Mouse (Mus musculus): ENCODE measurements at regions not wholly inside any gene's neighbourhood (a gene's known extent, or its start where the extent isn't known, plus 50 kb on each side); places are given as distances from the start of the nearest gene placed in this dataset.
"Not testable (repeated sequence)": the region's sequence is repeated elsewhere in the genome, so short reads cannot be mapped to it uniquely, and the experiment has no call there.

- Histone ChIP-seq H3K4me3 (ENCODE audit: insufficient read depth, poor library complexity, severe bottlenecking) (no peak overlapping the region), H3ac (ENCODE audit: control insufficient read depth, insufficient read length, low read depth) (no peak overlapping the region), H3K79me3 (ENCODE audit: low read depth) (no peaks in the 10 kb centered on the region), H3K27me3 (ENCODE audit: control insufficient read depth, insufficient read depth, insufficient read length) (no peaks in the 10 kb centered on the region), H3K79me2 (ENCODE audit: control insufficient read depth, insufficient read depth) (no peaks in the 10 kb centered on the region), H3K36me3 (ENCODE audit: control insufficient read depth, insufficient read depth) (no peaks in the 10 kb centered on the region)
- TF ChIP-seq CTCF (IDR thresholded peaks at IDR 0.05; ENCODE audit: control insufficient read depth, insufficient read depth, insufficient read length) (no peak), USF1 (IDR thresholded peaks at IDR 0.05; ENCODE audit: low read depth) (no peak), MAX (IDR thresholded peaks at IDR 0.05) (no peak), FOSL1 (IDR thresholded peaks at IDR 0.05; ENCODE audit: insufficient read depth, low read length, poor library complexity, severe bottlenecking) (no peak), CEBPB (IDR thresholded peaks at IDR 0.05; ENCODE audit: low read depth) (no peak), MYOD1 (IDR thresholded peaks at IDR 0.05; ENCODE audit: control insufficient read depth, insufficient read length, low read depth) (no peak), MYOG (IDR thresholded peaks at IDR 0.05; ENCODE audit: control insufficient read depth, extremely low read depth, insufficient read length) (no peak)
These were observed 107.5 kb upstream of the Rnf152 start for GRCm38 (mm10) chr1:105463819-105464614.

GRCm38 (mm10) chr1:105462695-105463094 is 106.2 kb upstream of the Rnf152 start:
- TF ChIP-seq USF1 (IDR thresholded peaks at IDR 0.05; ENCODE audit: low read depth), result no peak
- no peak for TF ChIP-seq CTCF (IDR thresholded peaks at IDR 0.05; ENCODE audit: control insufficient read depth, insufficient read depth, insufficient read length)
- no peak for TF ChIP-seq MYOD1 (IDR thresholded peaks at IDR 0.05; ENCODE audit: control insufficient read depth, insufficient read length, low read depth)
- TF ChIP-seq MYOG (IDR thresholded peaks at IDR 0.05; ENCODE audit: control insufficient read depth, extremely low read depth, insufficient read length), result no peak
- TF ChIP-seq FOSL1 (IDR thresholded peaks at IDR 0.05; ENCODE audit: insufficient read depth, low read length, poor library complexity, severe bottlenecking), result no peak
- no peak for TF ChIP-seq MAX (IDR thresholded peaks at IDR 0.05)
- TF ChIP-seq CEBPB (IDR thresholded peaks at IDR 0.05; ENCODE audit: low read depth), result no peak
- Histone ChIP-seq H3K4me3 (ENCODE audit: insufficient read depth, poor library complexity, severe bottlenecking) (no peak overlapping the region), H3ac (ENCODE audit: control insufficient read depth, insufficient read length, low read depth) (no peak overlapping the region), H3K79me3 (ENCODE audit: low read depth) (no peaks in the 10 kb centered on the region), H3K27me3 (ENCODE audit: control insufficient read depth, insufficient read depth, insufficient read length) (no peaks in the 10 kb centered on the region), H3K36me3 (ENCODE audit: control insufficient read depth, insufficient read depth) (no peaks in the 10 kb centered on the region), H3K79me2 (ENCODE audit: control insufficient read depth, insufficient read depth) (no peaks in the 10 kb centered on the region)

- not testable (repeated sequence) for H3K79me3 ChIP-seq (ENCODE audit: low read depth); H3K27me3 ChIP-seq (ENCODE audit: control insufficient read depth, insufficient read depth, insufficient read length); H3ac ChIP-seq (ENCODE audit: control insufficient read depth, insufficient read length, low read depth); H3K79me2 ChIP-seq (ENCODE audit: control insufficient read depth, insufficient read depth); H3K36me3 ChIP-seq (ENCODE audit: control insufficient read depth, insufficient read depth); H3K4me3 ChIP-seq (ENCODE audit: insufficient read depth, poor library complexity, severe bottlenecking)
These were observed 99.3 kb upstream of the Rnf152 start for GRCm38 (mm10) chr1:105455783-105456182.

DNA sequence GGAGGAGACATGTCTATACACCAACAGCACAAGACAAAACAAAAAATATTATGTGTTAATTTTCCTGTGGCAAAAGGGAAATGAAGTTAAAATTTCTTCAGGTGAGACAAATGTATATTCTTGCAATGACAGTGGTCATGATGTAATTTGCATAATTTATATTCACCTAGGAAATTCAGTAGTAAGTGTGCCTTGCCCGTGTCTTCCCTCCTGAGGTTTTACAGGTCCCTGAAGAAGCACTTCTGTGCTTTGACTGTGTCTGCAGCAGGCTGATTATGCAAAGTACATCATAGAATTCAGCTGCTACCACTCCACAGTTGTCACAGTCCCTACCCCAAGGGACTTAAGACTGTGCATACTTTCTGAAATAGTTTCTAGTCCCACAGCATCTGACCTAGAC is 98.2 kb upstream of the Rnf152 start:
- Histone ChIP-seq H3ac (ENCODE audit: control insufficient read depth, insufficient read length, low read depth) (no peak overlapping the region), H3K27me3 (ENCODE audit: control insufficient read depth, insufficient read depth, insufficient read length) (no peaks in the 10 kb centered on the region), H3K4me3 (ENCODE audit: insufficient read depth, poor library complexity, severe bottlenecking) (no peak overlapping the region), H3K79me3 (ENCODE audit: low read depth) (no peaks in the 10 kb centered on the region), H3K36me3 (ENCODE audit: control insufficient read depth, insufficient read depth) (no peaks in the 10 kb centered on the region), H3K79me2 (ENCODE audit: control insufficient read depth, insufficient read depth) (no peaks in the 10 kb centered on the region)
- TF ChIP-seq MYOD1 (IDR thresholded peaks at IDR 0.05; ENCODE audit: control insufficient read depth, insufficient read length, low read depth) (no peak), USF1 (IDR thresholded peaks at IDR 0.05; ENCODE audit: low read depth) (no peak), MAX (IDR thresholded peaks at IDR 0.05) (no peak), FOSL1 (IDR thresholded peaks at IDR 0.05; ENCODE audit: insufficient read depth, low read length, poor library complexity, severe bottlenecking) (no peak), MYOG (IDR thresholded peaks at IDR 0.05; ENCODE audit: control insufficient read depth, extremely low read depth, insufficient read length) (no peak), CTCF (IDR thresholded peaks at IDR 0.05; ENCODE audit: control insufficient read depth, insufficient read depth, insufficient read length) (no peak), CEBPB (IDR thresholded peaks at IDR 0.05; ENCODE audit: low read depth) (no peak)

GRCm38 (mm10) chr1:105446212-105446611 is 89.7 kb upstream of the Rnf152 start:
- Histone ChIP-seq H3K4me3 (ENCODE audit: insufficient read depth, poor library complexity, severe bottlenecking) (no peak overlapping the region), H3K79me3 (ENCODE audit: low read depth) (no peaks in the 10 kb centered on the region), H3K79me2 (ENCODE audit: control insufficient read depth, insufficient read depth) (no peaks in the 10 kb centered on the region), H3ac (ENCODE audit: control insufficient read depth, insufficient read length, low read depth) (no peak overlapping the region), H3K36me3 (ENCODE audit: control insufficient read depth, insufficient read depth) (no peaks in the 10 kb centered on the region), H3K27me3 (ENCODE audit: control insufficient read depth, insufficient read depth, insufficient read length) (no peaks in the 10 kb centered on the region)
- TF ChIP-seq MAX (IDR thresholded peaks at IDR 0.05), result no peak
- TF ChIP-seq CTCF (IDR thresholded peaks at IDR 0.05; ENCODE audit: control insufficient read depth, insufficient read depth, insufficient read length), result no peak
- TF ChIP-seq MYOD1 (IDR thresholded peaks at IDR 0.05; ENCODE audit: control insufficient read depth, insufficient read length, low read depth), result no peak
- TF ChIP-seq CEBPB (IDR thresholded peaks at IDR 0.05; ENCODE audit: low read depth), result no peak
- TF ChIP-seq MYOG (IDR thresholded peaks at IDR 0.05; ENCODE audit: control insufficient read depth, extremely low read depth, insufficient read length), result no peak
- no peak for TF ChIP-seq USF1 (IDR thresholded peaks at IDR 0.05; ENCODE audit: low read depth)
- no peak for TF ChIP-seq FOSL1 (IDR thresholded peaks at IDR 0.05; ENCODE audit: insufficient read depth, low read length, poor library complexity, severe bottlenecking)

- Histone ChIP-seq H3K27me3 (ENCODE audit: control insufficient read depth, insufficient read depth, insufficient read length) (no peaks in the 10 kb centered on the region), H3ac (ENCODE audit: control insufficient read depth, insufficient read length, low read depth) (no peak overlapping the region), H3K36me3 (ENCODE audit: control insufficient read depth, insufficient read depth) (no peaks in the 10 kb centered on the region), H3K79me3 (ENCODE audit: low read depth) (no peaks in the 10 kb centered on the region), H3K79me2 (ENCODE audit: control insufficient read depth, insufficient read depth) (no peaks in the 10 kb centered on the region), H3K4me3 (ENCODE audit: insufficient read depth, poor library complexity, severe bottlenecking) (no peak overlapping the region)
- TF ChIP-seq USF1 (IDR thresholded peaks at IDR 0.05; ENCODE audit: low read depth) (no peak), MAX (IDR thresholded peaks at IDR 0.05) (no peak), CTCF (IDR thresholded peaks at IDR 0.05; ENCODE audit: control insufficient read depth, insufficient read depth, insufficient read length) (no peak), MYOD1 (IDR thresholded peaks at IDR 0.05; ENCODE audit: control insufficient read depth, insufficient read length, low read depth) (no peak), MYOG (IDR thresholded peaks at IDR 0.05; ENCODE audit: control insufficient read depth, extremely low read depth, insufficient read length) (no peak), CEBPB (IDR thresholded peaks at IDR 0.05; ENCODE audit: low read depth) (no peak)
These were observed 87.0 kb upstream of the Rnf152 start for GRCm38 (mm10) chr1:105443546-105443945.

Measured in C2C12 (cell line).